11 mouse cellular contexts compared by ENCODE assay signal in the genomic region with DNA sequence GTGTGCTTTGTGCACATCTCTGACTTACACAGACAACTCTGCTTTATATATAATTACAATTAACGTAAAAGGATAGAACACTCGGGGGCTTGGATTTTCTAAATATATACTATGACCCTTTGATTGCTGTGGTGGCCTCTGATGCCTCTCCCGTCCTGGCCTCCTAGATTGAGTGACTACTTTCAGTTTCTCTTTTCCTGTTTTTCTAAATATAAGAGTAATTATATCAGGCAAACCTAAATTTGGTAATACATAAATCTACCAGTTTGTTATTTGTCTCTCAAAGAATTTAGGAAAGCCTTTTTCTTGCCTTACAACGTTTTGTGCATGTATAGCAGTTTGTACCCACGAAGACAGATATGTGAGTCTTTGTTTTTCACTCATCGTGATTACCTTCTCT.
DNase-seq lines count a peak whose midpoint lies in the region; ATAC-seq and TF ChIP-seq lines count a peak whose summit lies in the region.
"Had no signal": no experiment of that assay in that cellular context is flagged by ENCODE, and none has a peak within 500 bp of the region (broad histone marks: within the 10 kb centered on the region; RNA-seq: fewer than 3 reads in every experiment).

No protein-coding gene starts in this region.

- intact Hi-C loops in heart, postnatal 25 days (cut with DNase I): no loop called here

- no peak for DNase-seq in heart, postnatal 25 days (ENCODE audit: low spot score)
- DNase-seq in CH12.LX (ENCODE audit: extremely low read depth): peak; percentile 31
- DNase-seq in heart, postnatal 0 days (ENCODE audit: low spot score): no peak
- no peak for DNase-seq in yolk sac, embryonic 10.5 days (ENCODE audit: low spot score)
- DNase-seq in cerebellum, postnatal 14 days: no peak
- no peak for DNase-seq in kidney, adult 2 months
- DNase-seq: adrenal gland, postnatal 14 days; kidney, postnatal 10 days; liver, embryonic 13.5 days had no signal

- TF ChIP-seq RAD21 in CH12.LX (IDR thresholded peaks at IDR 0.05; ENCODE audit: low read depth, low read length): no peak

- dilution Hi-C loops in CH12.LX (cut with MboI; ENCODE audit: extremely low pct_ligation_motif_present, extremely low pct_unique_long_range_greater_than_20kb, low sequenced_read_pairs): no loop called here

- no peak for ATAC-seq in heart, embryonic 14.5 days (ENCODE audit: insufficient number of reproducible peaks, insufficient read depth, low FRiP score, low read depth)
- ATAC-seq in heart, postnatal 0 days (ENCODE audit: insufficient read depth, low read depth): no peak

- H3K4me2 ChIP-seq in heart, embryonic 14.5 days (ENCODE audit: low read length): peak overlapping the region; percentile 27; the same call in 1 of the 2 replicates
- H3K4me2 ChIP-seq in CH12.LX (ENCODE audit: insufficient read depth, low read depth, poor library complexity, severe bottlenecking): peak overlapping the region; percentile 84
- peak overlapping the region; percentile 10 for H3K4me2 ChIP-seq in heart, postnatal 0 days (ENCODE audit: low read depth, low read length)
- H3K4me2 ChIP-seq: liver, embryonic 13.5 days had no signal

- TF ChIP-seq CTCF in CH12.LX (conservative IDR thresholded peaks at IDR 0.05 in 1 of 2, IDR thresholded peaks at IDR 0.05 in 1 of 2; ENCODE audit: low read depth in 2 of 2, low read length in 2 of 2): no peak
- no peak for TF ChIP-seq CTCF in heart, postnatal 0 days (IDR thresholded peaks at IDR 0.05; ENCODE audit: low read depth)
- no peak for TF ChIP-seq CTCF in kidney, adult 2 months (conservative IDR thresholded peaks at IDR 0.05; ENCODE audit: insufficient read depth, insufficient read length, low read depth, low read length)

- H3K27ac ChIP-seq in heart, embryonic 14.5 days (replicated peaks in 1 of 2; ENCODE audit: control insufficient read depth in 1 of 2, insufficient read depth in 1 of 2, low read depth in 2 of 2, low read length in 2 of 2): no peak overlapping the region
- H3K27ac ChIP-seq in CH12.LX (ENCODE audit: insufficient read depth, low read depth): no peak overlapping the region
- no peak overlapping the region for H3K27ac ChIP-seq in heart, postnatal 0 days (ENCODE audit: low read depth)
- H3K27ac ChIP-seq in kidney, adult 2 months (ENCODE audit: insufficient read depth, low read depth, low read length): no peak overlapping the region
- H3K27ac ChIP-seq: liver, embryonic 13.5 days had no signal

- no peak overlapping the region for H3K4me3 ChIP-seq in heart, embryonic 14.5 days (ENCODE audit: control insufficient read depth in 1 of 2, insufficient read depth in 1 of 2, low read depth in 1 of 2, low read length in 2 of 2)
- peak overlapping the region; percentile 39 to 59 (median 45) for H3K4me3 ChIP-seq in CH12.LX (replicated peaks in 1 of 3; ENCODE audit: low read depth in 2 of 3, low read length in 2 of 3, poor library complexity in 1 of 3)
- H3K4me3 ChIP-seq in heart, postnatal 0 days (ENCODE audit: low read depth, low read length): peak overlapping the region; percentile 11; the same call in 1 of the 2 replicates
- H3K4me3 ChIP-seq in megakaryocyte, embryonic 14.5 days (replicated peaks): peak overlapping the region; percentile 84
- no peak overlapping the region for H3K4me3 ChIP-seq in kidney, adult 2 months (ENCODE audit: insufficient read depth, low read depth, low read length)
- H3K4me3 ChIP-seq: liver, embryonic 13.5 days had no signal

- H3K36me3 ChIP-seq in heart, embryonic 14.5 days (ENCODE audit: control insufficient read depth, insufficient read depth, low read length): no peaks in the 10 kb centered on the region
- no peaks in the 10 kb centered on the region for H3K36me3 ChIP-seq in CH12.LX (replicated peaks in 1 of 2; ENCODE audit: control insufficient read depth in 1 of 2, insufficient read depth in 1 of 2, low read length in 1 of 2)
- H3K36me3 ChIP-seq in heart, postnatal 0 days (replicated peaks; ENCODE audit: control insufficient read depth, insufficient read depth, low read length): no peaks in the 10 kb centered on the region
- H3K36me3 ChIP-seq in megakaryocyte, embryonic 14.5 days (replicated peaks; ENCODE audit: low read length): peaks cover 7% of the 10 kb centered on the region
- no peaks in the 10 kb centered on the region for H3K36me3 ChIP-seq in kidney, adult 2 months (ENCODE audit: control insufficient read depth, insufficient read depth, low read length)
- H3K36me3 ChIP-seq: liver, embryonic 13.5 days had no signal

- no peaks in the 10 kb centered on the region for H3K27me3 ChIP-seq in heart, embryonic 14.5 days (ENCODE audit: control insufficient read depth, insufficient read depth, low read length)
- H3K27me3 ChIP-seq in CH12.LX (replicated peaks): no peaks in the 10 kb centered on the region
- H3K27me3 ChIP-seq in heart, postnatal 0 days (ENCODE audit: control insufficient read depth, insufficient read depth, low read length): no peaks in the 10 kb centered on the region
- no peaks in the 10 kb centered on the region for H3K27me3 ChIP-seq in megakaryocyte, embryonic 14.5 days (replicated peaks)
- H3K27me3 ChIP-seq in kidney, adult 2 months (replicated peaks; ENCODE audit: control insufficient read depth, insufficient read depth, low read length): no peaks in the 10 kb centered on the region
- H3K27me3 ChIP-seq: liver, embryonic 13.5 days had no signal

- no peaks in the 10 kb centered on the region for H3K79me2 ChIP-seq in CH12.LX (replicated peaks; ENCODE audit: control insufficient read depth, extremely low read depth, insufficient read depth, poor library complexity, severe bottlenecking)

- peaks cover 0 to 3% of the 10 kb centered on the region in 2 experiments; a peak in 2 of 4 replicates for H3K4me1 ChIP-seq in heart, embryonic 14.5 days (ENCODE audit: control insufficient read depth in 2 of 2, insufficient read depth in 2 of 2, low read length in 2 of 2)
- 0 out of 4 replicates have a peak, but pooled peaks cover 2 to 4% of the 10 kb centered on the region in 2 experiments for H3K4me1 ChIP-seq in CH12.LX (ENCODE audit: control insufficient read depth in 1 of 2, insufficient read depth in 2 of 2)
- no peaks in the 10 kb centered on the region for H3K4me1 ChIP-seq in heart, postnatal 0 days (ENCODE audit: control insufficient read depth, insufficient read depth)
- H3K4me1 ChIP-seq in megakaryocyte, embryonic 14.5 days: peaks cover 24% of the 10 kb centered on the region
- peaks cover 2% of the 10 kb centered on the region; the same call in 1 of the 2 replicates for H3K4me1 ChIP-seq in kidney, adult 2 months (ENCODE audit: control insufficient read depth, insufficient read depth, low read length)
- H3K4me1 ChIP-seq: liver, embryonic 13.5 days had no signal

- 0 out of 2 replicates have a peak, but pooled peaks cover 3% of the 10 kb centered on the region for H3K9me3 ChIP-seq in heart, embryonic 14.5 days (ENCODE audit: control insufficient read depth, low read length)
- peaks cover 2% of the 10 kb centered on the region for H3K9me3 ChIP-seq in CH12.LX (replicated peaks; ENCODE audit: low read length)
- no peaks in the 10 kb centered on the region for H3K9me3 ChIP-seq in heart, postnatal 0 days (replicated peaks; ENCODE audit: control insufficient read depth, low read length)
- H3K9me3 ChIP-seq in megakaryocyte, embryonic 14.5 days: peaks cover 3% of the 10 kb centered on the region; the same call in 1 of the 2 replicates
- H3K9me3 ChIP-seq: liver, embryonic 13.5 days had no signal

- in situ Hi-C loops in CH12.LX (cut with MboI; ENCODE audit: low pct_ligation_motif_present, low pct_unique_long_range_greater_than_20kb, low sequenced_read_pairs): loop anchor here (25.0 kb wide), 1 partner anchor 396 kb away; no protein-coding TSS in a partner anchor

- TF ChIP-seq POLR2A in CH12.LX (IDR thresholded peaks at IDR 0.05; ENCODE audit: low read depth, low read length): no peak
- TF ChIP-seq POLR2A in kidney, adult 2 months (IDR thresholded peaks at IDR 0.05; ENCODE audit: low read depth, low read length): no peak

- 0 out of 2 replicates have a peak, but pooled peaks have one; percentile 34 for TF ChIP-seq EP300 in CH12.LX (IDR thresholded peaks at IDR 0.05; ENCODE audit: low read length)
- TF ChIP-seq EP300 in heart, postnatal 0 days (IDR thresholded peaks at IDR 0.05; ENCODE audit: low read depth): no peak

- H3K9ac ChIP-seq in heart, embryonic 14.5 days (ENCODE audit: low read length): no peak overlapping the region
- peak overlapping the region; percentile 53 for H3K9ac ChIP-seq in CH12.LX (ENCODE audit: insufficient read depth, low read depth)
- no peak overlapping the region for H3K9ac ChIP-seq in heart, postnatal 0 days (replicated peaks; ENCODE audit: low read depth, low read length)
- H3K9ac ChIP-seq: liver, embryonic 13.5 days had no signal

- 72% methylated on average over 6 of the region's 6 CpGs for WGBS in heart, embryonic 14.5 days
- 60% methylated on average over 6 of the region's 6 CpGs for WGBS in heart, postnatal 0 days
- 68% methylated on average over 6 of the region's 6 CpGs for WGBS in kidney, adult 2 months

TF ChIP-seq in CH12.LX, 34 proteins besides CTCF, POLR2A, EP300 and RAD21:
- TF ChIP-seq MAZ (IDR thresholded peaks at IDR 0.05; ENCODE audit: low read depth, low read length) (no peak), IRF4 (IDR thresholded peaks at IDR 0.05; ENCODE audit: low read depth, low read length) (peak; percentile 24; the same call in 1 of the 2 replicates), MEF2A (IDR thresholded peaks at IDR 0.05; ENCODE audit: borderline replicate concordance, low read depth, low read length) (0 out of 2 replicates have a peak, but pooled peaks have one; percentile 18), CHD1 (IDR thresholded peaks at IDR 0.05; ENCODE audit: low read depth, low read length) (no peak), KAT2A (IDR thresholded peaks at IDR 0.05; ENCODE audit: insufficient replicate concordance, low read length) (no peak), MYC (IDR thresholded peaks at IDR 0.05; ENCODE audit: low read depth, low read length) (no peak), ZC3H11A (IDR thresholded peaks at IDR 0.05; ENCODE audit: low read depth, low read length) (no peak), ETS1 (conservative IDR thresholded peaks at IDR 0.05; ENCODE audit: low read depth, low read length) (no peak; the same call in 1 of the 2 replicates), NELFE (IDR thresholded peaks at IDR 0.05; ENCODE audit: low read depth, low read length) (no peak), PAX5 (IDR thresholded peaks at IDR 0.05; ENCODE audit: low read length) (no peak), MXI1 (IDR thresholded peaks at IDR 0.05; ENCODE audit: low read depth, low read length) (no peak)

Comparison
In these comparisons a context has a peak if more than half of its experiments do, and no peak if none do; other contexts are left out.
1. H3K4me3 ChIP-seq: peak in CH12.LX (3 of 3), heart, postnatal 0 days (single experiment) and megakaryocyte, embryonic 14.5 days (single experiment); none in heart, embryonic 14.5 days (0 of 2) and kidney, adult 2 months (single experiment).
2. H3K4me2 ChIP-seq: peak in every context shown above with its lines; median percentile 84 in CH12.LX; 27 in heart, embryonic 14.5 days; 10 in heart, postnatal 0 days.